Mouse (Mus musculus) stomach, embryonic 14.5 days (tissue): ENCODE results near the gene Sem1. TPM values are rescaled to one million over a fixed set of nuclear protein-coding genes. Genes with fewer than 3 reads are reported as not detected.

Source experiments
- ATAC-seq: fragments of 200-750 bp; cut with Nextera tagmentation; 2 replicates; pipeline ENCODE4 v1.8.0; 2017; ENCODE audit warnings: low read depth, moderate TSS enrichment; ENCODE audit not compliant: insufficient number of reproducible peaks, insufficient read depth, low FRiP score
- H3K27ac ChIP-seq: fragments of 300-500 bp; sonication (generic); 2 replicates; pipeline ENCODE4 v1.5.1; 2014; ENCODE audit warnings: mild to moderate bottlenecking, low read length, moderate library complexity, mixed read lengths
- H3K27me3 ChIP-seq: fragments of 300-500 bp; sonication (generic); 2 replicates; pipeline ENCODE4 v1.6.1; 2014; ENCODE audit warnings: low read length, control low read depth, mixed read lengths; ENCODE audit not compliant: control insufficient read depth, insufficient read depth
- H3K36me3 ChIP-seq: fragments of 300-500 bp; sonication (generic); 2 replicates; pipeline ENCODE4 v1.6.1; 2014; ENCODE audit warnings: mild to moderate bottlenecking, control low read depth, low read length, moderate library complexity, mixed read lengths; ENCODE audit not compliant: control insufficient read depth, insufficient read depth
- H3K4me1 ChIP-seq: fragments of 300-500 bp; sonication (generic); 2 replicates; pipeline ENCODE4 v1.6.1; 2014; ENCODE audit warnings: low read length, control low read depth, mixed read lengths; ENCODE audit not compliant: control insufficient read depth, insufficient read depth
- H3K4me2 ChIP-seq: fragments of 300-500 bp; sonication (generic); replicated peaks from 2 replicates; pipeline ENCODE4 v1.6.1; 2014; ENCODE audit warnings: low read depth, low read length, control low read depth
- H3K4me3 ChIP-seq: fragments of 300-500 bp; sonication (generic); 2 replicates; pipeline ENCODE4 v1.5.1; 2014; ENCODE audit warnings: low read depth, low read length, control low read depth
- H3K9ac ChIP-seq: fragments of 300-500 bp; sonication (generic); replicated peaks from 2 replicates; pipeline ENCODE4 v1.6.1; 2014; ENCODE audit warnings: low read depth, mild to moderate bottlenecking, control low read depth, low read length, moderate library complexity, mixed read lengths
- H3K9me3 ChIP-seq: fragments of 300-500 bp; sonication (generic); 2 replicates; pipeline ENCODE4 v1.6.1; 2016; ENCODE audit warnings: low read depth, low read length, control low read depth; ENCODE audit not compliant: control insufficient read depth
- WGBS: fragments of 180-500 bp; shearing (Covaris S2); extraction: QIAGEN DNeasy Blood & Tissue Kit; methylation state at CpG from one replicate; pipeline ENCODE4 v1.1.7; 2014; 5-methylcytosine and 5-hydroxymethylcytosine counted together
- polyA plus RNA-seq: library from polyadenylated mRNA; unstranded; fragments of >200 nt; fragmentation: Nextera tagmentation; extraction: Ambion mirVana; gene quantifications from 2 replicates; pipeline ENCODE4 v1.2.1, GENCODE M21; 2014

Gene Sem1
- 256 and 282 TPM in 2 replicates for polyA plus RNA-seq

- Histone ChIP-seq H3K4me3 (peak within 1 kb of the TSS; percentile 96), H3K9me3 (no peaks in the 10 kb centered on the region), H3K36me3 (no peaks in the 10 kb centered on the region), H3K27ac (peak within 1 kb of the TSS; percentile 92), H3K9ac (peak within 1 kb of the TSS; percentile 97), H3K4me1 (peaks cover 5% of the 10 kb centered on the region; the same call in 1 of the 2 replicates), H3K4me2 (peak within 1 kb of the TSS; percentile 65), H3K27me3 (no peaks in the 10 kb centered on the region)
- ATAC-seq, result peak; percentile 96
- WGBS, result under 1% methylated on average over 59 of the region's 59 CpGs
Measured at GRCm38 (mm10) chr6:6578304-6579149, at the start of gene Sem1. Gene Sem1 (minus strand): TSS chr6:6578663.

GRCm38 (mm10) chr6:6622846-6623749, 44.6 kb upstream of the Sem1 start:
- no peak overlapping the region for H3K9ac ChIP-seq
- no peaks in the 10 kb centered on the region for H3K36me3 ChIP-seq
- 40% methylated on average over 16 of the region's 16 CpGs for WGBS

GRCm38 (mm10) chr6:6603561-6604544, 25.4 kb upstream of the Sem1 start:
- no peak overlapping the region for H3K4me3 ChIP-seq
- H3K9me3 ChIP-seq, result no peaks in the 10 kb centered on the region
- H3K4me2 ChIP-seq, result no peak overlapping the region
- no peak for ATAC-seq
- H3K27ac ChIP-seq, result no peak overlapping the region
- no peaks in the 10 kb centered on the region for H3K4me1 ChIP-seq
- no peaks in the 10 kb centered on the region for H3K27me3 ChIP-seq
- no peaks in the 10 kb centered on the region for H3K36me3 ChIP-seq
- 76% methylated on average over 8 of the region's 8 CpGs for WGBS
- H3K9ac ChIP-seq, result no peak overlapping the region

More at GRCm38 (mm10) chr6:6622846-6623749, 44.6 kb upstream of the Sem1 start:
- 0 out of 2 replicates have a peak overlapping the region, but pooled peaks have one; percentile 30 for H3K27ac ChIP-seq
- no peaks in the 10 kb centered on the region for H3K9me3 ChIP-seq
- H3K27me3 ChIP-seq, result no peaks in the 10 kb centered on the region
- peak overlapping the region; percentile 13; the same call in 1 of the 2 replicates for H3K4me2 ChIP-seq
- H3K4me1 ChIP-seq, result peaks cover 6% of the 10 kb centered on the region; the same call in 1 of the 2 replicates
- no peak overlapping the region for H3K4me3 ChIP-seq
- no peak for ATAC-seq

- no peak overlapping the region for H3K27ac ChIP-seq
- no peaks in the 10 kb centered on the region for H3K27me3 ChIP-seq
- no peaks in the 10 kb centered on the region for H3K9me3 ChIP-seq
- H3K9ac ChIP-seq, result no peak overlapping the region
- no peak for ATAC-seq
- no peak overlapping the region for H3K4me3 ChIP-seq
- H3K36me3 ChIP-seq, result no peaks in the 10 kb centered on the region
- WGBS, result 66% methylated on average over 2 of the region's 2 CpGs
- H3K4me2 ChIP-seq, result no peak overlapping the region
- no peaks in the 10 kb centered on the region for H3K4me1 ChIP-seq
Measured at GRCm38 (mm10) chr6:6586313-6586712, 7.8 kb upstream of the Sem1 start.

- H3K27me3 ChIP-seq, result no peaks in the 10 kb centered on the region
- H3K36me3 ChIP-seq, result no peaks in the 10 kb centered on the region
- H3K9ac ChIP-seq, result no peak overlapping the region
- H3K4me1 ChIP-seq, result peaks cover 2% of the 10 kb centered on the region; the same call in 1 of the 2 replicates
- no peak overlapping the region for H3K4me2 ChIP-seq
- 82% methylated on average over 2 of the region's 2 CpGs for WGBS
- no peak overlapping the region for H3K4me3 ChIP-seq
- no peak for ATAC-seq
- H3K9me3 ChIP-seq, result no peaks in the 10 kb centered on the region
- no peak overlapping the region for H3K27ac ChIP-seq
Measured at GRCm38 (mm10) chr6:6581849-6582248, 3.4 kb upstream of the Sem1 start.

- Histone ChIP-seq H3K9me3 (no peaks in the 10 kb centered on the region), H3K4me2 (peak overlapping the region; percentile 65), H3K36me3 (no peaks in the 10 kb centered on the region), H3K9ac (peak overlapping the region; percentile 97), H3K27me3 (no peaks in the 10 kb centered on the region), H3K4me3 (peak overlapping the region; percentile 96), H3K27ac (peak overlapping the region; percentile 92), H3K4me1 (peaks cover 5% of the 10 kb centered on the region; the same call in 1 of the 2 replicates)
- 2% methylated on average over 17 of the region's 17 CpGs for WGBS
- ATAC-seq, result peak; percentile 62
Measured at GRCm38 (mm10) chr6:6577741-6578284, 650 bp downstream of the Sem1 start.

GRCm38 (mm10) chr6:6577291-6577690, 1.2 kb downstream of the Sem1 start:
- Histone ChIP-seq H3K27ac (no peak overlapping the region), H3K27me3 (no peaks in the 10 kb centered on the region), H3K4me3 (peak overlapping the region; percentile 96), H3K9me3 (no peaks in the 10 kb centered on the region), H3K4me1 (peaks cover 8% of the 10 kb centered on the region; the same call in 1 of the 2 replicates), H3K36me3 (no peaks in the 10 kb centered on the region), H3K4me2 (peak overlapping the region; percentile 65), H3K9ac (peak overlapping the region; percentile 97)
- ATAC-seq, result no peak
- 63% methylated on average over 3 of the region's 3 CpGs for WGBS
